Mouse (Mus musculus) heart, embryonic 14.5 days (tissue): ENCODE results near the gene Prox1. TPM values are rescaled to one million over a fixed set of nuclear protein-coding genes. Genes with fewer than 3 reads are reported as not detected.

Experiments used
- ATAC-seq: fragments of 200-750 bp; cut with Nextera tagmentation; 2 replicates; pipeline ENCODE4 v1.8.0; 2017; ENCODE audit warnings: low read depth, moderate TSS enrichment; ENCODE audit not compliant: insufficient number of reproducible peaks, insufficient read depth, low FRiP score
- H3K27ac ChIP-seq, 2 experiments: fragments of 200-500 bp in 1 of 2; fragments of 300-500 bp in 1 of 2; sonication (generic) in 1 of 2; replicated peaks in 1 of 2; 2 replicates each; pipeline ENCODE4 v1.5.1; 2012 to 2014; ENCODE audit warnings: low read depth in 2 of 2, low read length in 2 of 2, control low read depth in 1 of 2, mild to moderate bottlenecking in 1 of 2, mixed read lengths in 1 of 2; ENCODE audit not compliant: control insufficient read depth in 1 of 2, insufficient read depth in 1 of 2
- H3K27me3 ChIP-seq: fragments of 300-500 bp; sonication (generic); 2 replicates; pipeline ENCODE4 v1.6.1; 2014; ENCODE audit warnings: mild to moderate bottlenecking, low read length, control low read depth; ENCODE audit not compliant: control insufficient read depth, insufficient read depth
- H3K36me3 ChIP-seq: fragments of 300-500 bp; sonication (generic); 2 replicates; pipeline ENCODE4 v1.6.1; 2014; ENCODE audit warnings: mild to moderate bottlenecking, control low read depth, low read length, mixed read lengths; ENCODE audit not compliant: control insufficient read depth, insufficient read depth
- H3K4me1 ChIP-seq, 2 experiments: fragments of 200-500 bp in 1 of 2; fragments of 300-500 bp in 1 of 2; sonication (generic) in 1 of 2; 2 replicates each; pipeline ENCODE4 v1.6.1; 2012 to 2014; ENCODE audit warnings: low read length in 2 of 2, control low read depth in 1 of 2, mixed read lengths in 1 of 2; ENCODE audit not compliant: control insufficient read depth in 2 of 2, insufficient read depth in 2 of 2
- H3K4me2 ChIP-seq: fragments of 300-500 bp; sonication (generic); 2 replicates; pipeline ENCODE4 v1.6.1; 2014; ENCODE audit warnings: mild to moderate bottlenecking, low read length
- H3K4me3 ChIP-seq, 2 experiments: fragments of 200-500 bp in 1 of 2; fragments of 300-500 bp in 1 of 2; sonication (generic) in 1 of 2; 2 replicates each; pipeline ENCODE4 v1.5.1; 2012 to 2014; ENCODE audit warnings: low read length in 2 of 2, mild to moderate bottlenecking in 2 of 2, control low read depth in 1 of 2, low read depth in 1 of 2, moderate library complexity in 1 of 2; ENCODE audit not compliant: control insufficient read depth in 1 of 2, insufficient read depth in 1 of 2
- H3K9ac ChIP-seq: fragments of 300-500 bp; sonication (generic); 2 replicates; pipeline ENCODE4 v1.6.1; 2014; ENCODE audit warnings: mild to moderate bottlenecking, low read length
- H3K9me3 ChIP-seq: fragments of 300-500 bp; sonication (generic); 2 replicates; pipeline ENCODE4 v1.6.1; 2016; ENCODE audit warnings: low read length, control low read depth; ENCODE audit not compliant: control insufficient read depth
- WGBS: fragments of 180-500 bp; shearing (Covaris S2); extraction: QIAGEN DNeasy Blood & Tissue Kit; methylation state at CpG from one replicate; pipeline ENCODE4 v1.1.7; 2014; 5-methylcytosine and 5-hydroxymethylcytosine counted together
- polyA plus RNA-seq: library from polyadenylated mRNA; unstranded; fragments of >200 nt; fragmentation: Nextera tagmentation; extraction: Ambion mirVana; gene quantifications from 2 replicates; pipeline ENCODE4 v1.2.1, GENCODE M21; 2014

Gene Prox1
- polyA plus RNA-seq, 1 experiment from 2014 or later: 21.0 TPM

- 72% methylated on average over 10 of the region's 10 CpGs for WGBS
- H3K9me3 ChIP-seq: no peaks in the 10 kb centered on the region
These were observed 14.8 kb upstream of the Prox1 start for GRCm38 (mm10) chr1:190185284-190185683.

GRCm38 (mm10) chr1:190183574-190183973 lies 13.1 kb upstream of the Prox1 start:
- no peaks in the 10 kb centered on the region for H3K27me3 ChIP-seq
- no peaks in the 10 kb centered on the region for H3K9me3 ChIP-seq
- H3K27ac ChIP-seq: no peak overlapping the region
- no peak overlapping the region for H3K4me2 ChIP-seq
- H3K36me3 ChIP-seq: no peaks in the 10 kb centered on the region
- H3K4me3 ChIP-seq: no peak overlapping the region
- 92% methylated on average over 4 of the region's 4 CpGs for WGBS
- H3K4me1 ChIP-seq: peaks cover 0 to 1% of the 10 kb centered on the region in 2 experiments; a peak in 2 of 4 replicates
- no peak for ATAC-seq
- no peak overlapping the region for H3K9ac ChIP-seq

More at GRCm38 (mm10) chr1:190185284-190185683, 14.8 kb upstream of the Prox1 start:
- Histone ChIP-seq H3K4me3 (no peak overlapping the region), H3K27me3 (no peaks in the 10 kb centered on the region), H3K4me1 (peaks cover 3 to 17% of the 10 kb centered on the region in 2 experiments), H3K27ac (no peak overlapping the region), H3K36me3 (no peaks in the 10 kb centered on the region), H3K4me2 (no peak overlapping the region), H3K9ac (no peak overlapping the region)
- no peak for ATAC-seq

GRCm38 (mm10) chr1:190181765-190182164 lies 11.3 kb upstream of the Prox1 start:
- Histone ChIP-seq H3K27ac (no peak overlapping the region), H3K4me3 (no peak overlapping the region), H3K27me3 (no peaks in the 10 kb centered on the region), H3K9ac (no peak overlapping the region), H3K4me1 (peaks cover 2 to 5% of the 10 kb centered on the region in 2 experiments; a peak in 3 of 4 replicates), H3K4me2 (no peak overlapping the region), H3K9me3 (no peaks in the 10 kb centered on the region), H3K36me3 (no peaks in the 10 kb centered on the region)
- peak; percentile 83 for ATAC-seq
- 55% methylated on average over 7 of the region's 7 CpGs for WGBS

GRCm38 (mm10) chr1:190180861-190181260 lies 10.3 kb upstream of the Prox1 start:
- H3K36me3 ChIP-seq: no peaks in the 10 kb centered on the region
- H3K9me3 ChIP-seq: no peaks in the 10 kb centered on the region
- no peak overlapping the region for H3K27ac ChIP-seq
- ATAC-seq: no peak
- no peak overlapping the region for H3K4me2 ChIP-seq
- 50% methylated on average over 6 of the region's 6 CpGs for WGBS
- peaks cover 2 to 5% of the 10 kb centered on the region in 2 experiments; a peak in 3 of 4 replicates for H3K4me1 ChIP-seq
- H3K27me3 ChIP-seq: no peaks in the 10 kb centered on the region; the same call in 1 of the 2 replicates
- H3K9ac ChIP-seq: no peak overlapping the region
- no peak overlapping the region for H3K4me3 ChIP-seq

GRCm38 (mm10) chr1:190176961-190177360 lies 6.4 kb upstream of the Prox1 start:
- Histone ChIP-seq H3K4me1 (peaks cover 12 to 39% of the 10 kb centered on the region in 2 experiments; a peak in 3 of 4 replicates), H3K27me3 (peaks cover 4% of the 10 kb centered on the region), H3K4me2 (no peak overlapping the region), H3K9ac (no peak overlapping the region), H3K4me3 (no peak overlapping the region), H3K9me3 (no peaks in the 10 kb centered on the region), H3K27ac (no peak overlapping the region), H3K36me3 (no peaks in the 10 kb centered on the region)
- 18% methylated on average over 2 of the region's 3 CpGs for WGBS
- no peak for ATAC-seq

GRCm38 (mm10) chr1:190174671-190175661 lies 4.5 kb upstream of the Prox1 start:
- H3K27me3 ChIP-seq: peaks cover 4% of the 10 kb centered on the region
- H3K27ac ChIP-seq: peak overlapping the region; percentile 59 to 71
- under 1% methylated on average over 62 of the region's 65 CpGs for WGBS
- H3K4me3 ChIP-seq: peak overlapping the region; percentile 39 to 52
- ATAC-seq: no peak
- peak overlapping the region; percentile 95 for H3K4me2 ChIP-seq
- peak overlapping the region; percentile 96 for H3K9ac ChIP-seq
- peaks cover 12 to 47% of the 10 kb centered on the region in 2 experiments; a peak in 3 of 4 replicates for H3K4me1 ChIP-seq
- no peaks in the 10 kb centered on the region for H3K9me3 ChIP-seq
- H3K36me3 ChIP-seq: no peaks in the 10 kb centered on the region

- WGBS: 5% methylated on average over 13 of the region's 13 CpGs
- Histone ChIP-seq H3K9me3 (no peaks in the 10 kb centered on the region), H3K27ac (peak overlapping the region; percentile 59 to 71), H3K4me3 (peak overlapping the region; percentile 39 to 52), H3K9ac (peak overlapping the region; percentile 96), H3K36me3 (no peaks in the 10 kb centered on the region), H3K4me1 (peaks cover 12 to 47% of the 10 kb centered on the region in 2 experiments; a peak in 3 of 4 replicates), H3K27me3 (peaks cover 4% of the 10 kb centered on the region), H3K4me2 (peak overlapping the region; percentile 95)
- no peak for ATAC-seq
These were observed 3.7 kb upstream of the Prox1 start for GRCm38 (mm10) chr1:190174231-190174630.
